Mouse (Mus musculus) E14TG2a.4 (cell line): ENCODE measurements around the gene Arhgap10.

ENCODE experiments used
- CTCF ChIP-seq: conservative IDR thresholded peaks from 2 replicates; pipeline ENCODE4 v1.5.1; 2014; ENCODE audit warnings: low read length
- NANOG ChIP-seq: IDR thresholded peaks from 2 replicates; pipeline ENCODE4 v1.6.1; 2014; ENCODE audit warnings: borderline replicate concordance, low read length, mixed read lengths
- POU5F1 ChIP-seq: IDR thresholded peaks from 2 replicates; pipeline ENCODE4 v1.6.1; 2014; ENCODE audit warnings: low read length, borderline replicate concordance

DNA sequence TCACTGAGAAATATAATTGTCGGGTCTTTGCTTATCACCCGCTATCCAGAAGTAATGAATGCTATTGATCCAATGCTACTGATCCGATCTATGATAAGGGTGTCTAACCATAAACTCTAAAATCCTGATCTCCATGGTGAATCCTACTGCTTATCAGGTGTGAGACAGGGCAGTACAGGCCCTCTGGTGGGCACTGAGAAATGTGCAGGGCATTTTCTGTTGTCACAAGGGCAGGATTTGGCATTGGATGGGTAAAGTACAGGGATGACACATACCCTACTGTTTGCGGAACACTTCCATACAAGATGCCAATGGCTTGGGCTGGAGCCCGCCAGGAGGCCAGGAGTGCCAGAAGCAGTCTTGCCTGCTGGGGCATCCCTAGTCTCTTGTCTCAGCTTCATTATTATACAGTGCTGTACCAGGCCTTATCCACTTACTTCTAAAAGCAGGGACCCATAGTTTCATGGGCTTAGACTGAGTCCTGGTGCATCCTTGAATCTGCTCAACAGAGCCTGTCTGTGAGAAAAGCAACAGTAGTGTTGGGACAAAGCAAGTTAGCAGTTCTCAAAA, 17.4 kb upstream of the Arhgap10 start:
- TF ChIP-seq CTCF (peak; percentile 41), POU5F1 (no peak), NANOG (no peak)
